Mouse (Mus musculus) stomach, embryonic 14.5 days (tissue): ENCODE measurements at regions not wholly inside any gene's neighbourhood (a gene's known extent, or its start where the extent isn't known, plus 50 kb on each side); places are given as distances from the start of the nearest gene placed in this dataset.
A peak's percentile ranks its signal among the peaks of the same experiment; 100 is the strongest.

Experiments used
- ATAC-seq: fragments of 200-750 bp; cut with Nextera tagmentation; 2 replicates; pipeline ENCODE4 v1.8.0; 2017; ENCODE audit warnings: low read depth, moderate TSS enrichment; ENCODE audit not compliant: insufficient number of reproducible peaks, insufficient read depth, low FRiP score
- H3K27ac ChIP-seq: fragments of 300-500 bp; sonication (generic); 2 replicates; pipeline ENCODE4 v1.5.1; 2014; ENCODE audit warnings: mild to moderate bottlenecking, low read length, moderate library complexity, mixed read lengths
- H3K27me3 ChIP-seq: fragments of 300-500 bp; sonication (generic); 2 replicates; pipeline ENCODE4 v1.6.1; 2014; ENCODE audit warnings: low read length, control low read depth, mixed read lengths; ENCODE audit not compliant: control insufficient read depth, insufficient read depth
- H3K36me3 ChIP-seq: fragments of 300-500 bp; sonication (generic); 2 replicates; pipeline ENCODE4 v1.6.1; 2014; ENCODE audit warnings: mild to moderate bottlenecking, control low read depth, low read length, moderate library complexity, mixed read lengths; ENCODE audit not compliant: control insufficient read depth, insufficient read depth
- H3K4me1 ChIP-seq: fragments of 300-500 bp; sonication (generic); 2 replicates; pipeline ENCODE4 v1.6.1; 2014; ENCODE audit warnings: low read length, control low read depth, mixed read lengths; ENCODE audit not compliant: control insufficient read depth, insufficient read depth
- H3K4me2 ChIP-seq: fragments of 300-500 bp; sonication (generic); replicated peaks from 2 replicates; pipeline ENCODE4 v1.6.1; 2014; ENCODE audit warnings: low read depth, low read length, control low read depth
- H3K4me3 ChIP-seq: fragments of 300-500 bp; sonication (generic); 2 replicates; pipeline ENCODE4 v1.5.1; 2014; ENCODE audit warnings: low read depth, low read length, control low read depth
- H3K9ac ChIP-seq: fragments of 300-500 bp; sonication (generic); replicated peaks from 2 replicates; pipeline ENCODE4 v1.6.1; 2014; ENCODE audit warnings: low read depth, mild to moderate bottlenecking, control low read depth, low read length, moderate library complexity, mixed read lengths
- H3K9me3 ChIP-seq: fragments of 300-500 bp; sonication (generic); 2 replicates; pipeline ENCODE4 v1.6.1; 2016; ENCODE audit warnings: low read depth, low read length, control low read depth; ENCODE audit not compliant: control insufficient read depth
- WGBS: fragments of 180-500 bp; shearing (Covaris S2); extraction: QIAGEN DNeasy Blood & Tissue Kit; methylation state at CpG from one replicate; pipeline ENCODE4 v1.1.7; 2014; 5-methylcytosine and 5-hydroxymethylcytosine counted together

GRCm38 (mm10) chr16:95860810-95861209, 129.9 kb downstream of the Psmg1 start:
- Histone ChIP-seq H3K4me3 (no peak overlapping the region), H3K9ac (no peak overlapping the region), H3K4me2 (no peak overlapping the region), H3K27ac (peak overlapping the region; percentile 33; the same call in 1 of the 2 replicates), H3K4me1 (no peaks in the 10 kb centered on the region; the same call in 1 of the 2 replicates), H3K27me3 (no peaks in the 10 kb centered on the region), H3K9me3 (no peaks in the 10 kb centered on the region), H3K36me3 (no peaks in the 10 kb centered on the region)
- ATAC-seq = no peak
- 84% methylated on average over 9 of the region's 9 CpGs for WGBS

- Histone ChIP-seq H3K9me3 (no peaks in the 10 kb centered on the region), H3K36me3 (no peaks in the 10 kb centered on the region), H3K4me2 (no peak overlapping the region), H3K4me1 (no peaks in the 10 kb centered on the region; the same call in 1 of the 2 replicates), H3K4me3 (no peak overlapping the region), H3K9ac (no peak overlapping the region), H3K27me3 (no peaks in the 10 kb centered on the region), H3K27ac (no peak overlapping the region; the same call in 1 of the 2 replicates)
- ATAC-seq = no peak
- 71% methylated on average over 5 of the region's 5 CpGs for WGBS
These were observed 130.6 kb downstream of the Psmg1 start for GRCm38 (mm10) chr16:95860111-95860510.

- Histone ChIP-seq H3K27ac (no peak overlapping the region), H3K4me3 (no peak overlapping the region), H3K27me3 (no peaks in the 10 kb centered on the region), H3K9ac (no peak overlapping the region), H3K4me2 (no peak overlapping the region), H3K4me1 (no peaks in the 10 kb centered on the region; the same call in 1 of the 2 replicates), H3K9me3 (no peaks in the 10 kb centered on the region), H3K36me3 (no peaks in the 10 kb centered on the region)
- ATAC-seq = no peak
- 77% methylated on average over 3 of the region's 3 CpGs for WGBS
These were observed 133.4 kb downstream of the Psmg1 start for GRCm38 (mm10) chr16:95857403-95857802.

- H3K9me3 ChIP-seq = no peaks in the 10 kb centered on the region
- H3K9ac ChIP-seq = no peak overlapping the region
- peak; percentile 89 for ATAC-seq
- 40% methylated on average over 2 of the region's 2 CpGs for WGBS
- no peaks in the 10 kb centered on the region for H3K4me1 ChIP-seq
- peak overlapping the region; percentile 70 for H3K27ac ChIP-seq
- H3K4me2 ChIP-seq = no peak overlapping the region
- H3K36me3 ChIP-seq = no peaks in the 10 kb centered on the region
- no peak overlapping the region for H3K4me3 ChIP-seq
- H3K27me3 ChIP-seq = no peaks in the 10 kb centered on the region
These were observed 135.5 kb downstream of the Psmg1 start for GRCm38 (mm10) chr16:95855230-95855629.

GRCm38 (mm10) chr16:95851907-95852306, 138.9 kb downstream of the Psmg1 start:
- no peaks in the 10 kb centered on the region for H3K27me3 ChIP-seq
- peak overlapping the region; percentile 27; the same call in 1 of the 2 replicates for H3K27ac ChIP-seq
- H3K4me3 ChIP-seq = no peak overlapping the region
- no peak overlapping the region for H3K9ac ChIP-seq
- no peaks in the 10 kb centered on the region for H3K9me3 ChIP-seq
- H3K4me1 ChIP-seq = peaks cover 16% of the 10 kb centered on the region; the same call in 1 of the 2 replicates
- WGBS = 71% methylated on average over 5 of the region's 5 CpGs
- no peak overlapping the region for H3K4me2 ChIP-seq
- no peak for ATAC-seq
- no peaks in the 10 kb centered on the region for H3K36me3 ChIP-seq

- no peak overlapping the region for H3K4me3 ChIP-seq
- no peaks in the 10 kb centered on the region for H3K27me3 ChIP-seq
- no peaks in the 10 kb centered on the region for H3K9me3 ChIP-seq
- H3K36me3 ChIP-seq = no peaks in the 10 kb centered on the region
- H3K4me1 ChIP-seq = peaks cover 16% of the 10 kb centered on the region; the same call in 1 of the 2 replicates
- WGBS = 27% methylated on average over 6 of the region's 6 CpGs
- no peak for ATAC-seq
- H3K9ac ChIP-seq = no peak overlapping the region
- H3K4me2 ChIP-seq = no peak overlapping the region
- H3K27ac ChIP-seq = peak overlapping the region; percentile 77
These were observed 142.1 kb downstream of the Psmg1 start for GRCm38 (mm10) chr16:95848555-95849082.

GRCm38 (mm10) chr16:95847765-95848483, 142.8 kb downstream of the Psmg1 start:
- Histone ChIP-seq H3K9ac (no peak overlapping the region), H3K4me1 (peaks cover 16% of the 10 kb centered on the region; the same call in 1 of the 2 replicates), H3K9me3 (no peaks in the 10 kb centered on the region), H3K4me3 (no peak overlapping the region), H3K27ac (peak overlapping the region; percentile 77), H3K27me3 (no peaks in the 10 kb centered on the region), H3K4me2 (no peak overlapping the region), H3K36me3 (no peaks in the 10 kb centered on the region)
- ATAC-seq = 0 out of 2 replicates have a peak, but pooled peaks have one; percentile 35
- 33% methylated on average over 3 of the region's 3 CpGs for WGBS

GRCm38 (mm10) chr16:95845323-95845860, 143.5 kb downstream of the Ets2 start:
- H3K4me2 ChIP-seq = no peak overlapping the region
- H3K27me3 ChIP-seq = no peaks in the 10 kb centered on the region
- no peaks in the 10 kb centered on the region for H3K36me3 ChIP-seq
- ATAC-seq = no peak
- peaks cover 16% of the 10 kb centered on the region; the same call in 1 of the 2 replicates for H3K4me1 ChIP-seq
- H3K4me3 ChIP-seq = no peak overlapping the region
- peak overlapping the region; percentile 33; the same call in 1 of the 2 replicates for H3K27ac ChIP-seq
- no peaks in the 10 kb centered on the region for H3K9me3 ChIP-seq
- no peak overlapping the region for H3K9ac ChIP-seq
- 58% methylated on average over 10 of the region's 10 CpGs for WGBS
